Mouse (Mus musculus) kidney, adult 2 months (tissue): ENCODE measurements around the gene Mob2. TPM values are rescaled to one million over a fixed set of nuclear protein-coding genes. Genes with fewer than 3 reads are reported as not detected.

Source experiments
- DNase-seq: peaks from one replicate; pipeline ENCODE4 v3.0.0; 2021
- H3K27ac ChIP-seq: fragments of 200-500 bp; 2 replicates; pipeline ENCODE4 v1.5.1; 2012; ENCODE audit warnings: low read depth, low read length, control low read depth, inconsistent platforms; ENCODE audit not compliant: insufficient read depth
- H3K27me3 ChIP-seq: fragments of 200-500 bp; replicated peaks from 2 replicates; pipeline ENCODE4 v1.6.1; 2012; ENCODE audit warnings: mild to moderate bottlenecking, moderate library complexity, low read length, inconsistent platforms; ENCODE audit not compliant: control insufficient read depth, insufficient read depth
- H3K36me3 ChIP-seq: fragments of 200-500 bp; 2 replicates; pipeline ENCODE4 v1.6.1; 2012; ENCODE audit warnings: mild to moderate bottlenecking, moderate library complexity, low read length, inconsistent platforms; ENCODE audit not compliant: control insufficient read depth, insufficient read depth
- H3K4me1 ChIP-seq: fragments of 200-500 bp; 2 replicates; pipeline ENCODE4 v1.6.1; 2011; ENCODE audit warnings: low read length; ENCODE audit not compliant: control insufficient read depth, insufficient read depth
- H3K4me3 ChIP-seq: fragments of 200-500 bp; 2 replicates; pipeline ENCODE4 v1.5.1; 2011; ENCODE audit warnings: mild to moderate bottlenecking, low read depth, low read length, control low read depth; ENCODE audit not compliant: insufficient read depth
- CTCF ChIP-seq: fragments of 200-500 bp; conservative IDR thresholded peaks from 2 replicates; pipeline ENCODE4 v1.5.1; 2011; ENCODE audit warnings: low read depth, mild to moderate bottlenecking, control low read depth, low read length, moderate library complexity, mixed read lengths; ENCODE audit not compliant: insufficient read depth, insufficient read length
- POLR2A ChIP-seq: fragments of 200-500 bp; IDR thresholded peaks from one replicate; pipeline ENCODE4 v1.6.1; 2011; ENCODE audit warnings: low read depth, low read length, control low read depth
- WGBS: fragments of 180-500 bp; shearing (Covaris S2); methylation state at CpG from one replicate; pipeline ENCODE4 v1.1.7; 2018; 5-methylcytosine and 5-hydroxymethylcytosine counted together
- polyA plus RNA-seq: library from polyadenylated mRNA; depleted of rRNA; stranded (reverse); fragments of >200 nt; gene quantifications from 2 replicates; pipeline ENCODE4 v1.2.3, GENCODE M21; 2012

Gene Mob2
- polyA plus RNA-seq, 1 experiment = 45.3 TPM

- WGBS = 67% methylated on average over 2 of the region's 2 CpGs
- Histone ChIP-seq H3K27ac (no peak overlapping the region), H3K36me3 (no peaks in the 10 kb centered on the region), H3K4me1 (no peaks in the 10 kb centered on the region), H3K4me3 (no peak overlapping the region), H3K27me3 (no peaks in the 10 kb centered on the region)
- TF ChIP-seq CTCF (no peak), POLR2A (no peak)
- no peak for DNase-seq
Measured at GRCm38 (mm10) chr7:142080876-142081275, 20.0 kb upstream of the Mob2 start.

GRCm38 (mm10) chr7:142079365-142079764 lies 18.5 kb upstream of the Mob2 start:
- no peak for TF ChIP-seq POLR2A
- no peak for TF ChIP-seq CTCF
- peak; percentile 32 for DNase-seq
- Histone ChIP-seq H3K27me3 (no peaks in the 10 kb centered on the region), H3K4me1 (no peaks in the 10 kb centered on the region), H3K36me3 (no peaks in the 10 kb centered on the region), H3K27ac (no peak overlapping the region), H3K4me3 (no peak overlapping the region)
- WGBS = 48% methylated on average over 5 of the region's 5 CpGs

- Histone ChIP-seq H3K36me3 (no peaks in the 10 kb centered on the region), H3K27me3 (no peaks in the 10 kb centered on the region), H3K4me3 (no peak overlapping the region), H3K27ac (no peak overlapping the region), H3K4me1 (no peaks in the 10 kb centered on the region)
- DNase-seq = no peak
- WGBS = 50% methylated on average over 3 of the region's 3 CpGs
- TF ChIP-seq POLR2A (no peak), CTCF (no peak)
Measured at GRCm38 (mm10) chr7:142077138-142077537, 16.3 kb upstream of the Mob2 start.

GRCm38 (mm10) chr7:142074146-142074886 lies 13.5 kb upstream of the Mob2 start:
- TF ChIP-seq POLR2A = no peak
- no peak for TF ChIP-seq CTCF
- Histone ChIP-seq H3K27ac (no peak overlapping the region), H3K4me1 (no peaks in the 10 kb centered on the region), H3K27me3 (no peaks in the 10 kb centered on the region), H3K36me3 (no peaks in the 10 kb centered on the region), H3K4me3 (no peak overlapping the region)
- 72% methylated on average over 8 of the region's 8 CpGs for WGBS
- no peak for DNase-seq

GRCm38 (mm10) chr7:142071717-142072116 lies 10.9 kb upstream of the Mob2 start:
- Histone ChIP-seq H3K27ac (no peak overlapping the region), H3K4me3 (no peak overlapping the region)
- no peak for DNase-seq

GRCm38 (mm10) chr7:142071212-142071578 lies 10.3 kb upstream of the Mob2 start:
- H3K36me3 ChIP-seq = no peaks in the 10 kb centered on the region
- no peak overlapping the region for H3K27ac ChIP-seq
- no peaks in the 10 kb centered on the region for H3K4me1 ChIP-seq
- no peak overlapping the region for H3K4me3 ChIP-seq
- 12% methylated on average over 10 of the region's 10 CpGs for WGBS
- no peaks in the 10 kb centered on the region for H3K27me3 ChIP-seq
- no peak for DNase-seq
- TF ChIP-seq CTCF (no peak), POLR2A (no peak)

More at GRCm38 (mm10) chr7:142071717-142072116, 10.9 kb upstream of the Mob2 start:
- no peaks in the 10 kb centered on the region for H3K36me3 ChIP-seq
- H3K27me3 ChIP-seq = no peaks in the 10 kb centered on the region
- TF ChIP-seq POLR2A = no peak
- no peak for TF ChIP-seq CTCF
- no peaks in the 10 kb centered on the region for H3K4me1 ChIP-seq

- H3K4me3 ChIP-seq = no peak overlapping the region
- TF ChIP-seq CTCF (peak; percentile 94), POLR2A (no peak)
- WGBS = 17% methylated on average over 13 of the region's 13 CpGs
- peak; percentile 79 for DNase-seq
- no peak overlapping the region for H3K27ac ChIP-seq
- no peaks in the 10 kb centered on the region for H3K4me1 ChIP-seq
- H3K27me3 ChIP-seq = no peaks in the 10 kb centered on the region
- H3K36me3 ChIP-seq = no peaks in the 10 kb centered on the region
Measured at GRCm38 (mm10) chr7:142070458-142071211, 9.8 kb upstream of the Mob2 start.
